Mouse (Mus musculus) liver, embryonic 13.5 days (tissue): Measurements from ENCODE around the gene Uts2b. TPM values are rescaled to one million over a fixed set of nuclear protein-coding genes. Genes with fewer than 3 reads are reported as not detected.
"Not testable (repeated sequence)": the region's sequence is repeated elsewhere in the genome, so short reads cannot be mapped to it uniquely, and the experiment has no call there.

ENCODE experiments used
- ATAC-seq: fragments of 200-750 bp; cut with Nextera tagmentation; 2 replicates; pipeline ENCODE4 v1.8.0; 2017; ENCODE audit warnings: low read depth, mild to moderate bottlenecking, moderate number of reproducible peaks, moderate library complexity
- DNase-seq: peaks from one replicate; pipeline ENCODE4 v3.0.0; 2022
- H3K27ac ChIP-seq: fragments of 300-500 bp; sonication (generic); 2 replicates; pipeline ENCODE4 v1.5.1; 2015; ENCODE audit warnings: moderate library complexity, mild to moderate bottlenecking, inconsistent platforms
- H3K27me3 ChIP-seq: fragments of 300-500 bp; sonication (generic); 2 replicates; pipeline ENCODE4 v1.6.1; 2015; ENCODE audit warnings: mild to moderate bottlenecking, inconsistent platforms
- H3K36me3 ChIP-seq: fragments of 300-500 bp; sonication (generic); 2 replicates; pipeline ENCODE4 v1.6.1; 2015; ENCODE audit warnings: mild to moderate bottlenecking, inconsistent platforms
- H3K4me1 ChIP-seq: fragments of 300-500 bp; sonication (generic); replicated peaks from 2 replicates; pipeline ENCODE4 v1.6.1; 2015; ENCODE audit warnings: inconsistent platforms
- H3K4me2 ChIP-seq: fragments of 300-500 bp; sonication (generic); 2 replicates; pipeline ENCODE4 v1.6.1; 2015; ENCODE audit warnings: inconsistent platforms, mild to moderate bottlenecking, moderate library complexity
- H3K4me3 ChIP-seq: fragments of 300-500 bp; sonication (generic); replicated peaks from 2 replicates; pipeline ENCODE4 v1.5.1; 2015; ENCODE audit warnings: mild to moderate bottlenecking, inconsistent platforms
- H3K9ac ChIP-seq: fragments of 300-500 bp; sonication (generic); 2 replicates; pipeline ENCODE4 v1.6.1; 2015; ENCODE audit warnings: mild to moderate bottlenecking, inconsistent platforms
- H3K9me3 ChIP-seq: fragments of 300-500 bp; sonication (generic); replicated peaks from 2 replicates; pipeline ENCODE4 v1.6.1; 2016; ENCODE audit warnings: inconsistent platforms
- WGBS: fragments of 180-500 bp; shearing (Covaris S2); methylation state at CpG from one replicate; pipeline ENCODE4 v1.1.7; 2015; ENCODE audit not compliant: insufficient replicate concordance; 5-methylcytosine and 5-hydroxymethylcytosine counted together
- polyA plus RNA-seq: library from polyadenylated mRNA; unstranded; fragments of >200 nt; fragmentation: Nextera tagmentation; extraction: Ambion mirVana; gene quantifications from 2 replicates; pipeline ENCODE4 v1.2.1, GENCODE M21; 2015

Gene Uts2b
- polyA plus RNA-seq, 1 experiment from 2014 or later: not detected

- Histone ChIP-seq H3K27ac (no peak overlapping the region), H3K4me2 (no peak overlapping the region), H3K9me3 (no peaks in the 10 kb centered on the region), H3K4me1 (no peaks in the 10 kb centered on the region), H3K9ac (no peak overlapping the region), H3K4me3 (no peak overlapping the region), H3K27me3 (no peaks in the 10 kb centered on the region), H3K36me3 (no peaks in the 10 kb centered on the region)
- ATAC-seq: no peak
- 65% methylated on average over 2 of the region's 2 CpGs for WGBS
- DNase-seq: no peak
Observed at GRCm38 (mm10) chr16:27370700-27371099, 661 bp upstream of the Uts2b start.

- ATAC-seq (no peak), DNase-seq (no peak)
- no peak overlapping the region for H3K27ac ChIP-seq
- H3K36me3 ChIP-seq: no peaks in the 10 kb centered on the region
- no peak overlapping the region for H3K4me2 ChIP-seq
- H3K9me3 ChIP-seq: no peaks in the 10 kb centered on the region
- 72% methylated on average over 1 of the region's 1 CpGs for WGBS
- H3K4me1 ChIP-seq: no peaks in the 10 kb centered on the region
- no peak overlapping the region for H3K9ac ChIP-seq
- H3K27me3 ChIP-seq: no peaks in the 10 kb centered on the region
- H3K4me3 ChIP-seq: no peak overlapping the region
Observed at GRCm38 (mm10) chr16:27360059-27360458, 10.0 kb downstream of the Uts2b start.

- DNase-seq (no peak), ATAC-seq (no peak)
- 61% methylated on average over 2 of the region's 2 CpGs for WGBS
- no peaks in the 10 kb centered on the region for H3K27me3 ChIP-seq
- no peaks in the 10 kb centered on the region for H3K9me3 ChIP-seq
- H3K9ac ChIP-seq: no peak overlapping the region
- H3K4me2 ChIP-seq: no peak overlapping the region
- no peak overlapping the region for H3K27ac ChIP-seq
- no peak overlapping the region for H3K4me3 ChIP-seq
- H3K36me3 ChIP-seq: no peaks in the 10 kb centered on the region
- no peaks in the 10 kb centered on the region for H3K4me1 ChIP-seq
Observed at GRCm38 (mm10) chr16:27354464-27354863, 15.6 kb downstream of the Uts2b start.

GRCm38 (mm10) chr16:27349878-27350532 is 20.0 kb downstream of the Uts2b start:
- Histone ChIP-seq H3K9me3 (no peaks in the 10 kb centered on the region), H3K4me3 (no peak overlapping the region), H3K27ac (no peak overlapping the region), H3K9ac (no peak overlapping the region), H3K4me2 (no peak overlapping the region), H3K36me3 (no peaks in the 10 kb centered on the region), H3K27me3 (no peaks in the 10 kb centered on the region), H3K4me1 (no peaks in the 10 kb centered on the region)
- ATAC-seq (no peak), DNase-seq (no peak)
- WGBS: 70% methylated on average over 7 of the region's 7 CpGs

GRCm38 (mm10) chr16:27349235-27349634 is 20.8 kb downstream of the Uts2b start:
- no peak overlapping the region for H3K4me2 ChIP-seq
- H3K27ac ChIP-seq: no peak overlapping the region
- H3K4me3 ChIP-seq: no peak overlapping the region
- ATAC-seq: no peak
- H3K9ac ChIP-seq: no peak overlapping the region
- no peaks in the 10 kb centered on the region for H3K27me3 ChIP-seq
- DNase-seq: no peak
- no peaks in the 10 kb centered on the region for H3K4me1 ChIP-seq
- 74% methylated on average over 2 of the region's 2 CpGs for WGBS
- no peaks in the 10 kb centered on the region for H3K36me3 ChIP-seq
- no peaks in the 10 kb centered on the region for H3K9me3 ChIP-seq

DNA sequence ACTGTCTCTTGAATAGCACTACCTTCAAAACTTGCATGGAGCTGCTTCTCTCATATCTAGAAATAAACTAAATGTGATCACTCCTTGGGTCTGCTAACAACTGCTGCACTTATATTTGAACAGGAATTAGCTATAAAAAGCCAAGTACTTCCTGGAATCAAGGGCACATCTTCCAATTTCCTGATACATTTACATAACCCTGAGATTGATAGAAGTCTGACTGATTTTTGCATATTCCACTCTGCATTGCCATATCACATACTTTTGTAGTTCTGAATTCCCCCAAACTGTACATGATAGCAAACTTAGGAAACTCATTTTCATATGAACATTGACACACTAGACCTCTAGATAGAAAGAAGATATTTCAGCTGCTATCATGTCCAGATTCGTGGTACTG is 21.7 kb downstream of the Uts2b start:
- Histone ChIP-seq H3K9ac (no peak overlapping the region), H3K9me3 (no peaks in the 10 kb centered on the region), H3K36me3 (no peaks in the 10 kb centered on the region), H3K4me2 (no peak overlapping the region), H3K4me1 (no peaks in the 10 kb centered on the region), H3K27ac (no peak overlapping the region), H3K4me3 (no peak overlapping the region), H3K27me3 (no peaks in the 10 kb centered on the region)
- no peak for DNase-seq
- WGBS: 26% methylated on average over 1 of the region's 1 CpGs
- no peak for ATAC-seq

DNA sequence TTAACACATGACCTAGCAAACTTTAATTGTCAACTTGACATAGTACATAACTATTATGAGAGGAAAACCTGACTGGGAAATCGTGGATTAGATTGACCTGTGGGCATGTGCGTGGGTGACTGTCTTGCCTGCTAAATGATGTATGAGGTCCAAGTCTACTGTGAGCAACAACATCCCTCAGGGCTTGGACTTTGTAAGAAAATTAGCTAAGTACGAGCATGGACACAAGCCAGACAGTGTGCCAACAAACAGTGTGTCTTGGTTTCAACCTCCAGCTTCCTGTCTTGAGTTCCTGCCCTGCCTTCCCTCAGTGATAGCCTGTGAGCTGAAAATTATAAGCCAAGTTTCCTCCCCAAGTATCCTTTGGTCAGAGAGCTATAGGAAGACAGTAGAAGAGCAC is 22.5 kb downstream of the Uts2b start:
- Histone ChIP-seq H3K4me1 (no peaks in the 10 kb centered on the region), H3K4me2 (no peak overlapping the region), H3K27me3 (no peaks in the 10 kb centered on the region), H3K9me3 (no peaks in the 10 kb centered on the region), H3K9ac (no peak overlapping the region), H3K4me3 (no peak overlapping the region), H3K27ac (no peak overlapping the region), H3K36me3 (no peaks in the 10 kb centered on the region)
- DNase-seq (no peak), ATAC-seq (no peak)
- WGBS: 61% methylated on average over 3 of the region's 3 CpGs

DNA sequence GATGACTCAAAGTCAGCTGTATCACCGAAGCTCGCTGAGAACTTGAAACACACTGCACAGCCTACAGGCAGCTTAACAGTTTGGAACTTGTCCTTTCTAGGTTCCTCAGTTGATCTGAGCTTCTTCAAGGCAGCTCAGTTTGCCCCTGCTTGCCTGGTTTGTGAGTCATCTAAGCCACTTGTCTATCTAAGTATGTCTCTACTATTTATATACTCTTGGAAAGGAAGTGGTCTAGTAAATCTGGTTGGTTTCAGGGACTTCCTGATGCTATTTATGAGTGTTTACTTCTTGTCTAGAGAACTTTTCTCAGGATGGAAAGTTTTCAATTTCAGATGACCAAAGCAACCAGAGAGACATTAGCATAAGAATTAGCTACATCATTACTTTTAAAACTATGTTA is 43.6 kb downstream of the Uts2b start:
- no peak for ATAC-seq
- Histone ChIP-seq H3K36me3 (no peaks in the 10 kb centered on the region), H3K9ac (no peak overlapping the region), H3K4me2 (no peak overlapping the region), H3K4me1 (no peaks in the 10 kb centered on the region), H3K27ac (no peak overlapping the region), H3K4me3 (no peak overlapping the region), H3K9me3 (no peaks in the 10 kb centered on the region), H3K27me3 (no peaks in the 10 kb centered on the region)
- no peak for DNase-seq
- WGBS: 81% methylated on average over 2 of the region's 2 CpGs

- no peaks in the 10 kb centered on the region for H3K4me1 ChIP-seq
- H3K4me2 ChIP-seq: no peak overlapping the region
- no peaks in the 10 kb centered on the region for H3K27me3 ChIP-seq
- DNase-seq (no peak), ATAC-seq (no peak)
- H3K4me3 ChIP-seq: no peak overlapping the region
- H3K36me3 ChIP-seq: no peaks in the 10 kb centered on the region
- H3K27ac ChIP-seq: no peak overlapping the region
- no peak overlapping the region for H3K9ac ChIP-seq
- no peaks in the 10 kb centered on the region for H3K9me3 ChIP-seq
Observed at GRCm38 (mm10) chr16:27322047-27322446, 48.0 kb downstream of the Uts2b start.

- WGBS: 61% methylated on average over 1 of the region's 1 CpGs
- Histone ChIP-seq H3K9ac (no peak overlapping the region), H3K27me3 (no peaks in the 10 kb centered on the region), H3K27ac (no peak overlapping the region), H3K36me3 (no peaks in the 10 kb centered on the region), H3K4me3 (no peak overlapping the region), H3K4me1 (no peaks in the 10 kb centered on the region), H3K9me3 (no peaks in the 10 kb centered on the region), H3K4me2 (no peak overlapping the region)
- DNase-seq: no peak
- no peak for ATAC-seq
Observed at GRCm38 (mm10) chr16:27319099-27319498, 50.9 kb downstream of the Uts2b start.

GRCm38 (mm10) chr16:27307189-27307588 is 62.9 kb downstream of the Uts2b start, which contains the start of gene Ostn:
TSS of gene Ostn (plus strand) at chr16:27307489.
- not testable (repeated sequence) for H3K27ac ChIP-seq, DNase-seq, H3K36me3 ChIP-seq, H3K9me3 ChIP-seq, ATAC-seq, H3K27me3 ChIP-seq, H3K4me1 ChIP-seq, H3K9ac ChIP-seq, H3K4me3 ChIP-seq, H3K4me2 ChIP-seq
- WGBS: 54% methylated on average over 4 of the region's 4 CpGs
